Mouse (Mus musculus): ENCODE measurements around the gene Adipor2.

GRCm38 (mm10) chr6:119443742-119444645 is 26.5 kb upstream of the Adipor2 start:
- TF ChIP-seq CTCF (IDR thresholded peaks at IDR 0.05; ENCODE audit: borderline replicate concordance, extremely low read depth, insufficient read depth, insufficient read length) (peak; percentile 99), POLR2A (IDR thresholded peaks at IDR 0.05; ENCODE audit: borderline replicate concordance, extremely low read depth, insufficient read depth, insufficient read length, poor library complexity, severe bottlenecking) (no peak)
